Mouse (Mus musculus) macrophage (primary cell): ENCODE measurements around the gene Kcnj9. TPM values are rescaled to one million over a fixed set of nuclear protein-coding genes. Genes with fewer than 3 reads are reported as not detected.
A peak's percentile ranks its signal among the peaks of the same experiment; 100 is the strongest.

ENCODE experiments used
- H3K27ac ChIP-seq: fragments of 350-480 bp; formaldehyde crosslinking; 2 replicates; pipeline ENCODE4 v1.9.0; 2021
- H3K36me3 ChIP-seq: fragments of 350-480 bp; formaldehyde crosslinking; 2 replicates; pipeline ENCODE4 v1.9.0; 2021; ENCODE audit errors: inconsistent target
- H3K4me3 ChIP-seq: fragments of 350-480 bp; formaldehyde crosslinking; 2 replicates; pipeline ENCODE4 v1.9.0; 2021; ENCODE audit errors: inconsistent target
- H3K79me2 ChIP-seq: fragments of 350-480 bp; formaldehyde crosslinking; 2 replicates; pipeline ENCODE4 v1.9.0; 2021; ENCODE audit errors: inconsistent target
- WGBS: methylation state at CpG from one replicate; pipeline ENCODE4 v1.1.7; 2026; ENCODE audit warnings: inconsistent platforms; ENCODE audit not compliant: missing documents; 5-methylcytosine and 5-hydroxymethylcytosine counted together
- polyA plus RNA-seq: library from polyadenylated mRNA; stranded (reverse); fragments of 250-400 nt; gene quantifications from 3 replicates; pipeline ENCODE4 v1.2.4, GENCODE M21; 2018; ENCODE audit warnings: inconsistent platforms

Gene Kcnj9
- polyA plus RNA-seq, 1 experiment from 2014 or later: 0.06 TPM

- Histone ChIP-seq H3K27ac (no peak overlapping the region), H3K36me3 (no peaks in the 10 kb centered on the region), H3K4me3 (no peak overlapping the region), H3K79me2 (no peaks in the 10 kb centered on the region)
- 92% methylated on average over 13 of the region's 13 CpGs for WGBS
Measured at GRCm38 (mm10) chr1:172278328-172278727, 50.8 kb downstream of the Kcnj9 start.

GRCm38 (mm10) chr1:172277172-172277571 lies 51.9 kb downstream of the Kcnj9 start:
- H3K36me3 ChIP-seq: no peaks in the 10 kb centered on the region
- peak overlapping the region; percentile 24 for H3K27ac ChIP-seq
- no peak overlapping the region for H3K4me3 ChIP-seq
- WGBS: 4% methylated on average over 3 of the region's 3 CpGs
- no peaks in the 10 kb centered on the region for H3K79me2 ChIP-seq

GRCm38 (mm10) chr1:172274547-172274946 lies 54.6 kb downstream of the Kcnj9 start:
- Histone ChIP-seq H3K27ac (no peak overlapping the region), H3K79me2 (no peaks in the 10 kb centered on the region), H3K36me3 (no peaks in the 10 kb centered on the region), H3K4me3 (no peak overlapping the region)
- WGBS: 98% methylated on average over 5 of the region's 5 CpGs

- Histone ChIP-seq H3K27ac (no peak overlapping the region), H3K79me2 (no peaks in the 10 kb centered on the region), H3K36me3 (no peaks in the 10 kb centered on the region), H3K4me3 (no peak overlapping the region)
- 95% methylated on average over 4 of the region's 5 CpGs for WGBS
Measured at GRCm38 (mm10) chr1:172274116-172274515, 55.0 kb downstream of the Kcnj9 start.

GRCm38 (mm10) chr1:172273386-172273785 lies 55.7 kb downstream of the Kcnj9 start:
- WGBS: 79% methylated on average over 6 of the region's 6 CpGs

GRCm38 (mm10) chr1:172271765-172272164 lies 57.4 kb downstream of the Kcnj9 start:
- Histone ChIP-seq H3K79me2 (no peaks in the 10 kb centered on the region), H3K27ac (no peak overlapping the region), H3K4me3 (no peak overlapping the region), H3K36me3 (no peaks in the 10 kb centered on the region)
- WGBS: 94% methylated on average over 10 of the region's 10 CpGs

More at GRCm38 (mm10) chr1:172273386-172273785, 55.7 kb downstream of the Kcnj9 start:
- no peaks in the 10 kb centered on the region for H3K36me3 ChIP-seq
- H3K79me2 ChIP-seq: no peaks in the 10 kb centered on the region
- H3K4me3 ChIP-seq: no peak overlapping the region
- no peak overlapping the region for H3K27ac ChIP-seq

GRCm38 (mm10) chr1:172271208-172271607 lies 57.9 kb downstream of the Kcnj9 start:
- H3K79me2 ChIP-seq: no peaks in the 10 kb centered on the region
- 100% methylated on average over 3 of the region's 3 CpGs for WGBS
- no peak overlapping the region for H3K4me3 ChIP-seq
- no peaks in the 10 kb centered on the region for H3K36me3 ChIP-seq
- H3K27ac ChIP-seq: no peak overlapping the region

Other genes starting within 250 kb of the Kcnj9 start
- 141 to 187 TPM (median 150 TPM) in 3 replicates for gene Copa, start 246.8 kb downstream of the Kcnj9 start, polyA plus RNA-seq
- gene Ncstn, start 246.5 kb downstream of the Kcnj9 start, polyA plus RNA-seq: 95.2 to 110 TPM (median 102 TPM) in 3 replicates
- gene Pex19, start 202.6 kb downstream of the Kcnj9 start, polyA plus RNA-seq: 44.5 to 55.5 TPM (median 48.6 TPM) in 3 replicates
- 45.9 to 68.0 TPM (median 67.8 TPM) in 3 replicates for gene Dcaf8, start 181.2 kb downstream of the Kcnj9 start, polyA plus RNA-seq
- 269 to 545 TPM (median 282 TPM) in 3 replicates for gene Pea15a, start 122.5 kb downstream of the Kcnj9 start, polyA plus RNA-seq
- not detected in 3 replicates for gene Casq1, start 109.5 kb downstream of the Kcnj9 start, polyA plus RNA-seq
- gene Atp1a4, start 70.9 kb downstream of the Kcnj9 start, polyA plus RNA-seq: not detected in 3 replicates
- 26.8 to 55.6 TPM (median 36.2 TPM) in 3 replicates for gene Igsf8, start 67.7 kb downstream of the Kcnj9 start, polyA plus RNA-seq
- not detected in 3 replicates for gene Atp1a2, start 31.3 kb downstream of the Kcnj9 start, polyA plus RNA-seq
- gene Kcnj10, start 11.9 kb upstream of the Kcnj9 start, polyA plus RNA-seq: 0.28 to 1.9 TPM (median 0.66 TPM) in 3 replicates
- 5.6 to 9.2 TPM (median 7.8 TPM) in 3 replicates for gene Pigm, start 47.2 kb upstream of the Kcnj9 start, polyA plus RNA-seq
- 8.4 to 43.7 TPM (median 12.1 TPM) in 3 replicates for gene Slamf9, start 146.0 kb upstream of the Kcnj9 start, polyA plus RNA-seq
- gene Igsf9, start 152.5 kb upstream of the Kcnj9 start, polyA plus RNA-seq: 0.24 to 1.5 TPM (median 0.64 TPM) in 3 replicates
- 178 to 475 TPM (median 441 TPM) in 3 replicates for gene Tagln2, start 170.7 kb upstream of the Kcnj9 start, polyA plus RNA-seq
- gene Cfap45, start 191.5 kb upstream of the Kcnj9 start, polyA plus RNA-seq: 1.6 to 2.7 TPM (median 1.7 TPM) in 3 replicates
- 0.23 to 0.37 TPM (median 0.32 TPM) in 3 replicates for gene Vsig8, start 226.6 kb upstream of the Kcnj9 start, polyA plus RNA-seq